Mouse (Mus musculus): ENCODE results near the gene Timm44. TPM values are rescaled to one million over a fixed set of nuclear protein-coding genes. Genes with fewer than 3 reads are reported as not detected.

The Timm44 gene
- polyA plus RNA-seq, 3 experiments from 2014 or later: 69.8 to 91.0 (median 81.9) TPM

DNA sequence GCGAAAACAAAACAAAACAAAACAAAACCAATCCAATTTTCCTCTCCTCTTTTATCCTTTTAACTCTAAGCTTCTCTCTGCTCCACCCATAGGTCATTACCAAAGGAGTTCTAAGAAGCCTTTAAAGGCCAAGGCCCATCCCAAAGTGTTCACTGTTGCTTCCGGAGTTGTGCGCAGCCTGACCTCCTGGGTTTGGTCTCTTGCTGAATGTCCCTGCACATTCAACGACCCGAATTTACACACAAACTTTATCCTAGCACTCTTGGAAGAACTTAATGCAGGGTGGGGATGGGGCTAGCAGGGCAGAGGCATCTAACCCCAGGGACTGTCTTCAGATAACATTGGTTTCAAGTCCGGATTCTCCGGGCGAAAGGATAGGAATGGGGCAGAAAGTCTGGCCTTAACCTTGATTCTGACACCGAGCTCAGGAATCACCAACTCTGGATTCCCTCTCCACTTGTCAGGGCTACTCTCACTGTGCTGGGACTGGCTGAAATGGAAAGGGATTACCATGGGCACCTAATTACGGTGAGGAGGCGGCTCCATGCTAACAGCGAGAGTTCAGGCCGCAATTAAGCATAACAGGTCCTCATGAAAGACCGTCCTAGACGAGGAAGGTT, 37.8 kb downstream of the Timm44 start:
- ATAC-seq: no peak

DNA sequence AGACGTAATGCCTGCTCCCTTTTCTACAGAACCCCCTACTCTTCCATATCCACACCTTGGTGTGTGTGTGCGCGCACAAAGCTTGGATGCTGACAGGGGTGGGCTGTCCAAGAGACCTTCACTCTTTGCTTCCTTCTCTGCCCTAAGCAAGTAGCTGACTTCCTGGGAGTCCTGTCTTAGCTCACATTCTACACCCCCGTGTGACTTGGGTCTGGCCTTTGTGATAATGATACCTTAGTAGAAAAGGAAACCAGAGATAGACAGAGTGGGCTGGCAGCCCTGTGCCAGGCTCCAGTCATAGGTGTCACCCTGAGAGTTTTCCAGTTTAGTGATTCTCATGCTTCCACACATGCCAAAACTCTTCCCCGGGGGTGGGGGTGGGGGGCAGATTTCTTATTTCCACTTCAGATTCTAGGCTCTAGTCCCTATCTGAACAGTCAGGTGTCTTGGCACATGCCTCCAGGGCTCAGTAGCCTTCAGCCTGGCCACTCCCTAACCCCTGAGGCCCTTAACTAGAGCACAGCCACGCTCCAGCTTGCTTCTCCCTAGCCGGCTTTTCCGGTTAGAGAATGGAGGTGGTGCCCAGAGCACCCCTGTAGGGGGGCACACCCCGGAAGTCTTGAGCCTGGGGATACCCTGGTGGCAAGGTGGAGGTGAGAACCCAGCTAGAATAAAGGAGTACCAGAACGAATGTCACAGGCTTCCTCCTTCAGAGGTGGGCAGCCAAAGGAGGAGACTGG, 44.9 kb downstream of the Timm44 start:
- no peak for ATAC-seq

DNA sequence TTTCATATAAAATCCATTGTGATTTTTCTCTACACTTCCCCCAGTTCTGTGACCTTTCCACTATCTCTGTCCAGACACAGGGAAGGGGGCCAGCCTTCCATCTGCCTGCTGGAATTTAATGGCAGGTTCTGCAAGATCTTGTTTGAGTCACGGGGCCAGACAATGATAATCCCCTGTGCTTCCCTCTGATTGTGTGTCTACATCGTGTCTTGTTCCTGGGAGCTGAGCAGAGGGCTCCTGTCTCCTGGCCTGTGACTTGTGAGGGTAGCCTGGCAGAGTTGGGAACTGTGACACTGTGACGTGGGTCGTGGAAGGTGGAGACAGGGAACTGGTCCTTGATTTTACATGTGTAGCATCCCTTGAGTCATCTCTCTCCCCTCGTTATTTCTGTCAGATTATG, 45.9 kb downstream of the Timm44 start:
- ATAC-seq: no peak

DNA sequence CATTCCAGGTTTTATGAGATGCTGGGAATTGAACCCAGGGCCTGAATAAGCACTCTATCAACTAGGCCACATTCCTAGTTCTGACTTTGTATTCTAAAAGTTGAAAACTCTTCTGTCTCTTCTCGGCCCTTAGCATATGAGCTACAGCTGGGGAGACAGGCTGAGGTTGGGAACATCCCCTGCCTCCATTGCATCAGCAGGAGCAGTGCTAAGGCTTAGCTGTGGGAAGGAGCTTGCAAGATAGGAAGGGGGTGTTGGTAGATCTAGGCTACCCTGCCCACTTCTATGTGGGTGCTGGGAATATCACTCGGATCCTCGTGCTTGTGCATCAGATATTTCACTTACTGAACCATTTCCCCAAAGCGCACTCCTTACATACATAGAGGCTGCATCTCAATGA, 47.8 kb downstream of the Timm44 start:
- no peak for ATAC-seq

DNA sequence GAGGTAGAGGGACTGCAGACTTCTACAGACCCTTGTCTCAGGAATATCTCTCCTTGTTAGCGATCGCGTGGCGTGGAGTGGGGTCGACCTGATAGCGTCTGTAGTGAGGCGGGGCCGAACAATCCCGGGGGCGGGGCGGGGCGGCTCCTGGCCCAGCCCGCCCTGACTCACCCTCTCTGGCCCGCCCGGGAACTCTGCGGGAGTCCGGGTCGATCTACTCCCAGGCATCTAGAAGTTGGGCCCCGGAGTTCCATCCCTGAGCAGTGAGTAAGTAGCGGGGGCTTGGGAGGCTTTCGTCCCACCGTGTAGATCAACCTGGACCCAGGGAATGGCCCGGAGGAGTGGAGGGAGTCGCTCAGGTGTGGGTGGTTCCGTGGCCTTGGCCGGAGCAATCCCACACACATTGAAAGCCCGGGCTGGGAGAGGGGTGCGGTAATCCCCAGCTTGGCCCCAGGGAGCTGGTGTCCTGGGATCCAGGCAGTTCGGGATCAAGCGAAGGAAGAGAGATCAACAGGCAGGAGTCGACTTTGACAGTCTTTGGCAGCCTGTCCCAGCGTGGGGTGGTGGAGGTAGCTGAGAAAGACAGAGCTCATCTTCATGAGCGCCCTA, 48.9 kb downstream of the Timm44 start, which contains the start of gene Lrrc8e:
Gene Lrrc8e, plus strand, starts transcription at position 89 of the 609 bp plus-strand sequence.
- ATAC-seq: no peak

DNA sequence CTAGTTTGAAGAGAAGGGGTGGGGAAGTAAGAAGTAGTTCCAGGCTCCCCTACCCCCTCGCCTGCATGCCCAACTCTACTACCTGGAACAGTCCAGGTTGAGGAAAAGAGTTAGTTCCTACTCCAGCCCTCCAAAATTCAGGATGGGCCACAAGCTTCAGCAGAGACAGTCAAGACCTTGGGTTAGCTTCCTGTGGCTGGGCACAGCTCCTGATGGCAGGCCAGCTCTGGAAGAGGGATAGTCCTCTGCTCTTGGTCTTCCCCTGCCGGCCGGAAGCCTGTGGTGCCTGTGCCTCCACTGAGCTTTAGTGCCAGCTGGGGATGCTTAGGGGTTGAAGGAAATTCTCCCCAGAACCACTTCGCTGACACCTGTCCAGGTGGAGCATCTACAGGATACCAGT, 49.4 kb downstream of the Timm44 start:
- no peak for ATAC-seq

DNA sequence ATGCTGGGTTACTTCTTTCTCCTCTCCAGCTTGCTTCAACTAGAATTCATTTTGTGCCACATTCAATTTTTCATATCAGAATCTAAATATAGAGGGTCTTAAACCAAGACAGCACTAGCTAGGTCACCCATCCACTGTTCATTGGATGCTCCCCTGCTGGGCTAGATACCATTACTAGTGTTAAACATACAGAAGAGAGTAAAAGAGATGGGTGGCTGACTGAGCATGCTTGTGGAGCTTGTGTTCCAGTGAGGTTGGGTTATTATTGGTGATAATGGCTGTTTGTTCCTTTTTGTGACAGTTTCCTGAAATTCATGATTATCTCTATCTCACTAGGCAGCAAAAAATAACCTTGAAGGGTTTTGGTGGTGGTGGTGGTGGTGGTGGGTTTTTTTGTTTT, 53.7 kb downstream of the Timm44 start:
- ATAC-seq: no peak

DNA sequence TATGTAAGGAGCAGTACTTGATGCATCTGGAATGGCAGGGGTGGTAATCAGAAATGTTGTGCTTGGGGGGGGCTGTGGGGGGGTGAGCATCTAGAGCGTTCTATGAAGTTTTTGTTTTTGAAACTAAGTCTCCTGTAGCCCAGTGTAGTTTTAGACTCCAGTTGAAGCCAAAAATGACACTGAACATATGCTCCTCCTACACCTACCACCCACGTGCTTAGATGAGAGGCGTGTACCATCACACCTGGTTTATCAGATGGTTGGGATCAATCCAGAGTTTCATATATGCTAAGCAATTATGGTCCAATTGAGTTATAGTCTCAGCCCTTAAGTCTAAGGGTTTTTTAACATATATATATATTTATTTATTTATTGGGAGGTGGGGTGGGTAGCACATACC, 56.1 kb downstream of the Timm44 start:
- no peak for ATAC-seq

DNA sequence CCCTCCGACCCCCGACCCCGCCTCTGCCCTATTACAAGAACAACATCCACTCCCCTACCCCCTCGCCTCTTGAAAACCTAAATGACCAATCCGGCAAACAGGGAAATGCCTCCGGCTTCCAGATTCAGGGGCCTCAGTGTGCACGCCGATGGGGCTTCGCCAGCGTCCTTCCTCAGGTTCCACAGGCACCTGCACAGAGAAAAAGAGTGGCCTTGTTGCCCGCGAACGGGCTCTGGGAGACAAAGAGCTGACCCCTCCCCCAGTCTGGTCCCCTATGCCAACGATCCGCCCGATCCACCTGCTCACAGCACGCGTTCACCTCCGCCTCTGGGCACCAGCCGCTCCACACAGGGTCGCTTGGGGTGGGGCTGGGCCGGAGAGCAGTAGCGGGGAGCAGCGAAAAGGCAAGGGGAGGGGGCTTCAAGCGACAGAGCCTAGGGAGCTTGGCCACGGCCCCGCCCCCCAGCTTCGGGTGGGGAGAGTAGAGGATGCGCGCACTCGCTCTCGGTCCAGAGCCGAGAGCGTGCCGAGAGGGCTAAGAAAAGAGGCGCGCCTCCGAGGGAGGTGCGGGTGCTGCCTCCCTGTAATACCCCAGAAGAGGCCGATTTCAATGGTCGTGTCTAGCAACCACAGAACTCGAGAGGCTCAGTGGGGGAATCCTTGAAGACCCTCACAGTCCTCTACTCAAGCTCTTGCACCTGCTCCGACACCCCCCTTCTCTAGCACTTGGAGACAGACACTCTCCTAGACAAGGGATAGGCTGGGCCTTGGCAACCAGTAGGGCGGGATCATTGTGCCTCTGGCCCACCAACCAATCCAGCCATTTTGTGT, 58.7 kb downstream of the Timm44 start, which contains the start of gene Prr36:
Gene Prr36, minus strand, starts transcription at position 669 of the 831 bp plus-strand sequence.
- ATAC-seq: no peak

DNA sequence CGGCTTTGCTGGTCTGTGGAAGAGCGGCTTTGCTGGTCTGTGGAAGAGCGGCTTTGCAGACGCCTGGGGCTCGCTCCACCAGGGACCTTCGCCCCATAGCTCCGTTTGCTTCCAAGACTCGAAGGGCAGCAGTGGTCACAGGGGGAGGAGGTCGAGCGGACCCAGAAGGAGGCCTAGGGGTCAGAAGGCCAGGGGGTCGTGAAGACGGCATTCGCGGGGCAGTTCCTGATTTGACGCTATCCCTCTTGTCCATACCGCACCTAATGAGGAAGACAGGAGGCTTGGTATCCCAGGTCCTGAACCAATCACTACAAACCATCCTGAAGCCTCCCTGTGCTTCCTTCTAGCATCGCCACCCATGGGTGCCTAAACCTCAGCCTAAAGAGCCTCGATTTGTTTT, 59.4 kb downstream of the Timm44 start:
- no peak for ATAC-seq

DNA sequence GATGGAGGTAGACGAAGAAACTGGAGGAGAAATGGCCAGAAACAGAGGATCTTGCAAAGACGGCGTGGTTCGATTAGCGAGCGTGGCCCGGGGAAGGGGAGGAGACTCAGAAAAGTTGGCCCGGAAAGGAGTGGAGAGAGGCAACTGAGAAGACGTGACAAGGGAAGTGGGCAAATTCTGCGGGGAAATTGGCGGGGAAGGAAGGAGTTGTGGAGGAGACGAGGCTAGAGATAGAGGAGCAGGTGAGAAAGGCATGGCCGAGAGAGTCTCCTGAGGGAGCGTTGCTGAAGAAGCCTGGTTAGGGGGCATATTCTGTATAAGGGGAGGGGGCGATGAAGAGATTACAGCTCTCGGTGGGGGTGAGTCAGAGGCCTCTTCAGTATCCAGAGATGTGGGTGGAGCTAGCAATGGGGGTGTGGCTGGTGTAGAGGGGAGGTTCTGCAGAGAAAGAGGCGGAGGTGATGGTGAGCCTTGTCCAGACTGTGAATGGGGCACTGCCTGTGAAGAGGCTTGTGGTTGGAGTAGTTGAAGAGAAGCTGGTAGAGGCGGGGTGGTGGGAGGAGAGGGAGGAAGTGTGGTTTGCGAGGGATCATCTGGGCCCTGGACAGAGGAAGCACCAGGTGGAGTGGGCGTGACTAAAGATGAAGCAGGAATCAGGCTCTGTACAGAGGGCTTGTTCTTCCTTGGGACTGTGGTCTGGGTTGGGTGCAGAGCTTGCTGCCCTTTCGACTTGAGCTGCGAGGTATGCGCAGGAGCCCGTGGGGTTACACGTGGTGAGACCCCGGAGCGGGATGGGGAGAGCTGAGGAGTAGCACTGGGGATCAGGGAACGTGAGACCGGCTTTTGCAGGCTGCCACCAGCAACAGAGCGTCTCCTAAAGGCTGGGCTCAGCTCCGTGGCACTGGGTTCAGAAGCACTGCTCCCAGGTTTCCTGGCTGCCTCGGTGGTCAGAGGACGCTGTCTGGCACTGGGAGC, 61.4 kb downstream of the Timm44 start:
- ATAC-seq: peak; percentile 75

DNA sequence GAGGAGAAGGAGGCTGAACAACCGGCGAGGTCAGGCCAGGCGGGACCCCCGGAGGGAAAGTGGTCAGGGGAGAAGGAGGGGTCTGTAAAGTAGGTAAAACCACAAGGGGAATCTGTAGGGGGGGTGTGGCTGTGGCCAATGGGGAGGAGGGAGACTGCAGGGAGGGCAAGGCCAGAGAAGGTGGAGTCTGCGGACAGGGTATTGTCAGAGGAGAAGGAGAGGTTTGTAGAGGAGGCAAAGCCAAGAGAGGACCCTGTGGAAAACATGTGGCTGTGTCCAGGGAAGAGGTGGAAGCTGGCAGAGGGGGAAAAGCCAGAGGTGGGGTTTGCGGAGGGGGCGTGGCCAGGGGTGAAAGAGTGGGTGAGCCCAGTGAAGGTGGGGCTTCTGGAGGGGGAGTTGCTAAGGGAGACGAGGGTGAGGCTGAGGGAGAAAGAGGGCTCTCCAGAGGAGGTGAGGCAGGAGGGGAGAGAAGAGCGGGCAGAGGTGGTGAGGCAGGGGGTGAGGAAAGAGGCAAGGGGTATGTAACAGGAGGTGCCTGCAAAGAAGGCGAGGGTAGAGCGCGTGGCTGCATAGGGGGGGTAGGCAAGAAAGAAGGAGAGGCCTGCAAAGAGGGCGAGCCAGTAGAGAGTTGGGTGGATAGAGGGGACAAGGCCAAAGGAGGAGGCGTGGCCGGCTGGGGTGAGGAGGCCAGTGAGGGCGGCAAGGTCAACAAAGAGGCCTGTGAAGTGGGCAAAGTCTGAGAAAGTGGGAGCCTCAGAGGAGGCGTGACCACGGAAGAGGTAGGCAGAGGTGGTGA, 62.3 kb downstream of the Timm44 start:
- peak; percentile 34 for ATAC-seq

DNA sequence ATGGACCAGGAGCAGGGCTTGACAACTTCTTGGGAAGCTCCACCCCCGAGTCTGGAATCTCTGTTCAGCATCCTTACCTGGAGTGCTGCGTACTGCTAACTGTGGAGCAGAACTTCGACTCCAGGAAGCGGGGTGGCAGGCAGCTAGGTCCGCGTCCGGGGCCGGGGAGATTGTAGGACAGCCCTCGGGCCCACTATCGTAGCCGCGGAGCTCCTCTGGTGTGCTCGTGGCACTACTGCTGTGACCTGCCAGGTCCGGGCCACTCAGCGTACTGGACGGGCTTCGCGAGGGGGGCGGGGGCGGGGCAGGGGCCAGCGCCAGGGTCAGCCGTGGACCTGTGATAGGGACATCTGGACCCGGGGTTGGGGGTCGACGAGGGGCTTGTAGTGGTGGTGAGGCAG, 62.9 kb downstream of the Timm44 start:
- ATAC-seq: peak; percentile 8

DNA sequence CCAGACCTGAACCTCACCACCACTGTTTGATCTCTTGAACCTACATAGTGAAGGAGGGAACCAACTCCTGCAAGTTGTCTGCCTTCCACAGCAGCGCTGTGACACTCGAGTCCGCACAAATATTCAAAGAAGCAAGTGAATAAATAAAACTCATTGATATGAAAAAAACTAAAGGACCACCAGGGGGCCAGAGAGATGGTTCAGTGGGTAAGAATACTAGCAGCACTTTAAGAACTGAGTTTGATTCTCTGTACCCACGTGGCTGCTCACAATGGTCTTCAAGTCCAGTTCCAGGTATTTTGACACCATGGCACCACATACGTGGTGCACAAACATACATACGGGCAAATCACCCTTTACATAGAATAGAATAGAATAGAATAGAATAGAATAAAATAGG, 64.6 kb downstream of the Timm44 start:
- ATAC-seq: no peak

Other genes with a start within 250 kb of the Timm44 start
- gene Cd209f, start 170.1 kb downstream of the Timm44 start, polyA plus RNA-seq (2017; shearing (Covaris generic)): not detected
- gene Cd209g, start 141.8 kb downstream of the Timm44 start, polyA plus RNA-seq (2017; shearing (Covaris generic)): under 1 TPM in 1 of 3 experiments, not detected in 2; 0.12 TPM
- gene Evi5l, start 109.3 kb downstream of the Timm44 start, polyA plus RNA-seq (2017; shearing (Covaris generic)): 1 to 10 TPM; 3.9 to 6.0 (median 5.7) TPM
- gene Prr36, start 58.5 kb downstream of the Timm44 start, polyA plus RNA-seq (2017; shearing (Covaris generic)): under 1 TPM; 0.30 to 0.57 (median 0.50) TPM
- under 1 TPM in 1 of 3 experiments, not detected in 2; 0.90 TPM for gene Lrrc8e, start 49.1 kb downstream of the Timm44 start, polyA plus RNA-seq (2017; shearing (Covaris generic))
- 10 to 100 TPM; 17.2 to 33.1 (median 20.0) TPM for gene Map2k7, start 37.2 kb downstream of the Timm44 start, polyA plus RNA-seq (2017; shearing (Covaris generic))
- gene Gm49320, start 37.0 kb downstream of the Timm44 start, polyA plus RNA-seq (2017; shearing (Covaris generic)): under 1 TPM in 1 of 3 experiments, not detected in 2; 0.35 TPM
- gene Tgfbr3l, start 27.7 kb downstream of the Timm44 start, polyA plus RNA-seq (2017; shearing (Covaris generic)): 1 to 10 TPM; 1.9 to 8.2 (median 5.2) TPM
- 10 to 100 TPM in 2 of 3 experiments, 1 to 10 TPM in 1; 9.1 to 16.0 (median 15.9) TPM for gene Snapc2, start 22.8 kb downstream of the Timm44 start, polyA plus RNA-seq (2017; shearing (Covaris generic))
- gene Ctxn1, start 16.6 kb downstream of the Timm44 start, polyA plus RNA-seq (2017; shearing (Covaris generic)): under 1 TPM in 2 of 3 experiments, not detected in 1; 0.74 to 0.89 TPM
- 10 to 100 TPM in 2 of 3 experiments, 1 to 10 TPM in 1; 7.7 to 12.9 (median 11.6) TPM for gene Ccl25, start 49.3 kb upstream of the Timm44 start, polyA plus RNA-seq (2017; shearing (Covaris generic))
- 10 to 100 TPM; 31.0 to 37.8 (median 34.3) TPM for gene Elavl1, start 49.5 kb upstream of the Timm44 start, polyA plus RNA-seq (2017; shearing (Covaris generic))
- gene Cers4, start 217.1 kb upstream of the Timm44 start, polyA plus RNA-seq (2017; shearing (Covaris generic)): 100 to 1,000 TPM in 2 of 3 experiments, 10 to 100 TPM in 1; 96.6 to 109 (median 102) TPM

All from inflammation-experienced regulatory T-cells, adult 6 months (primary cell).